Mouse (Mus musculus) kidney, postnatal 10 days (tissue): Measurements from ENCODE around the gene Cant1.
"Not testable (repeated sequence)": the region's sequence is repeated elsewhere in the genome, so short reads cannot be mapped to it uniquely, and the experiment has no call there.

ENCODE experiments used
- DNase-seq: peaks from one replicate; pipeline ENCODE4 v3.0.0; 2021; ENCODE audit warnings: mixed read lengths

Cant1 gene

DNA sequence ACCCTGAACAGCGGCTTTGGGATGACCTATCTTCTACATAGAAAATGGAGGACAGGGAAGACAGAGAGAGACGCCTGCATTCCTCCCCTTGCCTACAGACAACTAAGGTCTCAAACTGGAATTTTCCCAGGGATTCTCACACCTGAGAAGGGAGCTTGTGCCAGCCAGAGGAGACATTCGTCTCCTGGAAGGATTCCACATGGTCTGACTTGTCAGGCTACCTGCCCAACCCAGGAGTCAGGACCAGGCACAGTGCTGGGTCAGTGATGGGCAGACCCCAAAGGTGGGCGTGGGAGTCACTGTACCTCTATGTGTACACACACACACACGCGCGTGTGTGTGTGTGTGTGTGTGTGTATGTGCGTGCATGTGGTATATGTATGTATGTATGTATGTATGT is 13.6 kb downstream of the Cant1 start:
- DNase-seq: peak; percentile 7

DNA sequence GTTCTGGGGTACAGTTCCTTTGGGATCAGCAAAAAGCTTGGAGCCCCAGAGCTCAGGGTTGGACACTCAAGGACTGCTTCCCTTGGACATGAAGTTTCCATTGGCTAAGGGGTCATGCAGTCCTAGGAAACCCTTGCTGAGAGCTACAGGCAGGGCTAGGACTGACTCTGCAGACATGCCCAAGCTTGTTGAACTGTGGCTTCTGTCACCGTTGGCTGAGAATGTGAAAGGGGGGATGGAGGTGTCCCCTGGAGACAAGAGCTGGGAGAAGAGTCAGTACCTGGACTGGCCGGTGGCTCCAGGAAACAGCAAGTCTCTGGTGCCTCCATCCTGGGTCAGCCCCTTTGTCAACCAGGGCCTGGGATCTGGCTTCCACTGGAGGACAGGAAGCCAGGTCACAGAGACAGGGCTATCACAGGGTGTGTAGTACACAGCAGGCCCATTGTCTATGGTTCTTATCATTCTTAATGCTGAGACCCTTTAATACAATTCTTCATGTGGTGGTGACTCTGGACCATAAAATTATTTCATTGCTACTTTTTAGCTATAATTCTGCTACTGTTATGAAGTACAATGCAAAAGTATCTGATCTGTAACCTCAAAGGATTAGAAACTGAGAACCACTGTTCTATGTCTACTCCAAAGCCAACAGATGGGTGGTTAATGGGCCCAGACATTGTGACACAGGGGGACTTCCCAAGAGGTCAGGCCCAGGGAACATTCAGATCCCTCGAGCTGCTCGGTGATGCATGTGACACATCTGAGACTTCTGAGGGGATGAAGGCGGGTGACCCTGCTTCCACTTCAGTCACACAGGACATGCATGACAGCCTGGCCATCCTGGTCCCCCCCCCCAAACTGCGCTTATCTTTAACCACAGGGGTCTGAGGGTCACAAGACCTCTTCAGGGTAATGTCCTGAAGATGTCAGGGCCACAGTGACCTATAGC is 14.7 kb downstream of the Cant1 start:
- peak; percentile 13 for DNase-seq

DNA sequence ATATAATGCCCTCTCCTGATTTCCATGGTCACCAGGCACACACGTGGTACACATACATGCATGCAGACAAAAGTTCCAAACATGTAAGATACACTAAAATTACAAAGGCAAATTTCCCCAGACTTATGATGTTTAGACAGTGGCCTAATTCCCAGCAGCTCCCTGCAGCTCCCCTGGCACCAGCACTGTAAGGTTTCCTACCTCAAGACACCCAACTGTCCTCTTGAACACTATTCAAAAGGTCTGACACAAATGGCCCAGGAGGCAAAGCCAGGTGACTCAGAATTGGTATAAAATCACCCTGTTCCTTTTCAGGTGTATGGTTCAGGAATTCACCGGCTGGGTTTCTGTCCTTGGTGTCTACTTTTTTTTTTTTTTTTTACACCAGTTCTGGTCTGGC is 15.7 kb downstream of the Cant1 start:
- peak; percentile 3 for DNase-seq

DNA sequence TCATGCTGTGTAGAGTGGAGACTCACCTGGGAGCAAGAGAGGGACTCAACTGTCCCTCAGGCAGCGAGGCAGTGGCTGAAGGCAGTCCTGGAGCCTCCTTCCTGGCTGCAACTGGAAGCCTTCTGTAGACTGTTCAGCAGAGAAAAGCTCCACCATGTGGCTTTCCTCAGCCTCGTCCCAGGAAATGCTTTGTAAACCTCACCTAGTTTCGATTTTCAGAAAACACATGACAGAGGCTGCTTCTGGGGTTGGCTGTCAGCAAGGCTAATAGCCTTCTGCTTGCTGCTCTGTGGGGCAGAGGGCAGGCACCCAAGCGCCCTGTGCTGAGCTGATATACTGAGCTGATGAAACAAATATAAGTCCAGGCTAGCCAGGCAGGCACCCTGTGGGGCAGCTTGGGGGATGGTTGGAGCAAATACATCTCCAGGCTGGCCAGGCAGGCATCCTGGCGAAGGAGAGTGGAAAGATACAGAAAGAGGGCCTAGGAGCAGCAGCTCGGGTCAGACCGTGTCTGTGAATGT is 17.1 kb downstream of the Cant1 start, which contains the start of gene Lgals3bp:
Lgals3bp (minus strand) TSS at position 333 of the 521 bp plus-strand sequence.
- DNase-seq: peak; percentile 80

DNA sequence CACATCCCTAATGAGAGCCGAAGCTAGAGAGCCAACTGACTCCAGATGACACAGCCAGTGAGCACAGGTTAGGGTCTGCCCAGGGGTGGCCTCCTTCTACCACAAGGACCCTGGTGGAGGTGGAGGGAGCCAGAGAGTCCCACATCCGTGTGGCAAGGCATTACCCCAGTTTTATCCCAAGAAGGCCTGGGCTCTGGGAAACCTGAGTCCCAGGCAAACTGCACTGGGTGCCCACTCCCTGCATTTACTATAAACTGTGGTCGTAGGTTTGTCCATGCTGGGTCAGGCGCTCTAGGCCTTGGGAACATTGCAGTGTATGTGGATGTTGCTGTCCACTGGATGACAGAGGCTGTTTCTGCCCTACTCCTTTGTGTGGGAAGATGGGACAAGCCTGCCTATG is 17.7 kb downstream of the Cant1 start:
- DNase-seq: peak; percentile 20

DNA sequence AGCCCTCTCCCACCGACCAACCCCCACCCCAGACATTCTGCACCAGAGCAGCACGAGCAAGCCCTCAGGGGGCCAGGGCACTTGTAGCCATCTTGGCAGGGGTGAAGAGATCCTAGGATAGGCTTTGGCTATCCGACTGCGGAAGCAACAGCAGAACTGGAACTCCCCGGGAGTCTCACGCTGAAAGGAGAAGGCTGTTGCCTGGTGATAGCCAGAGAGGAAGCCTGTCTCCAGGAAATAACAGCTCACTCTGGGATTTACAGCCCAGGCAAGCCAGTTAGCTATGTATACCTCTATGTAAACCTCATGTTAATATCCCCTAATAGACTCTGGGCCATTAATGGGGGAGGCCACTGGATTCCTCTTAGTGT is 18.3 kb downstream of the Cant1 start:
- DNase-seq: peak; percentile 72

DNA sequence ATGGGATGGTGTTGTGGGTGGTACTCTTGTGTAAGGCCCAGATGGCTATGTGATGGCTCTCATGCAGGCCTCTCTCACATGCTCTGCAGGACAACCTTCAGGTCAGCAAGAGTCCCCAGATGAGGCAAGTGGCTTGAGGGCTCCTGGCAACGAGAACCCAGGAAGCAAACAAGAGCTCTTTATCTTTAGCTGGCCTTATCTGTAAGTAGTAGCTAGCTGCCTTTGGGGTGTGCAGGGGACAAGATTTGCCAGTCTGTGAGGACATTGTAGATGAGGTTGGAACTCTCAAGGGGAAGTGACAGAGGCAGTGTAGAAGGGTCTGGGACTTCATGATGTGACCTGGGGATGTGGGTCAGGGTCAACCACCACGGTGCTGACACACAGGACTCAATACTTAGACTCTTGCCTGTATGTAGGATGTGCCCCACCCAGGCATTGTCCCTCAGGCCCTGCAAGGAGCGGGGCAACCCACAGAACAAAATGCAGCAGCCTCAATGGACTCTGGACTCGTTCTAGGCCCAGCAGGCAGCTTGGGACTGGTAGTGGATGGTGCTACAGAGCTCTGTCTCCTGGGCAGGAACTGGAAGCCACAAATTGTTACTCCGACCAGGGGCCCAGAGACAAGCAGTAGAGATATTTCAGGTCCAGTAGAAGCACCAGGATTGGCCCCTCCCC is 18.9 kb downstream of the Cant1 start:
- DNase-seq: peak; percentile 23

DNA sequence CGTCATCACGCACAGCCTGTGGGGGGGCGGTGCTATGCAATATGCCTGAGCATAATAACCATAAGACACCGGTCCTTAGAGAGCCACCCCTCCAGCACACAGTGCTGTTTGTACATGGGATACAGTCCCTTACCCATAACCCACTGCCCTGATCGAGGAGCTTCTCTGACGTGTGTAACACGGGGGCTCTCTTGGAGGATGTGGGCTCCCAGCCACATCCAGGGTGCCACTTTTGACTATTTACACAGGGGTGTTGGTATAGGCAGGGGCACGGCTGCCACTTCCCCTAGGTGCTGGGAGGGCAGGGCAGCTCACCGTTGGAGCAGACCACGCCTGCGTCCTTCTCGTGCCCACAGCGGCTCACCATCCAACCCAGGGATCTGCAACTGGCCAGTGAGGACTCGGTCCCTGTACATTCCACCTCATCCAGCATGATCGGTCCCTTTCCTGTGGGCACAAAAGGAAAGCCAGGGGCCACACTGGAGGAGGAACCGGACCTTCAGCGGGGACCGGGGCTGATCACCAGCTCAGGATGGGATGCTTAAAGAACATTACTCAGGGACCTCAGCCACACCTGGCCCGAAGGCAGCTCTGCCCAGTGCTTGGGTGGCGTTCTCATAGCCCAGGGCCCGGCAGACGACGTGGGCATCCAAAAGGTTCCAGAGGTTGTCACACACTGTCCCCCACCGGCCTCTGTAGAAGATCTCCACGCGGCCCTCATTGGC is 20.9 kb downstream of the Cant1 start:
- DNase-seq: peak; percentile 6

DNA sequence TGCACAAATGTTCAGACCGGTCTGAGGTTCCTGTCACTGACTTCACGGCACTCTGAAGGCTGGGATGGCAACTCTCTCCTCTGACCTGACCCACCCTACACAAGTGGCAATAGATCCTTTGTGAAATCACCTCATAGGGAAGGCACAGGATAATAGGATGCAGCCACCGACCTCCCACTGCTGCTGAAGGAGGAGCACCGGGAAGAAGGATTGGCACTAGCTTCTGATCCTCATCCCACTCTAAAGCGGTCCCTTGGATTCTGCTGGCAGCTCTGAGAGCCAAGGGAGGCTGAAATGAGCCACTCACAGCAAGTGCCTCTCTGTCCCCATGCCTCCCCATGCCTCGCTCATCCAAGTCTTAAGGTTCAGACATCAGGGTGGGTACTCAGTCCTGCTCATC is 24.3 kb downstream of the Cant1 start:
- peak; percentile 4 for DNase-seq

DNA sequence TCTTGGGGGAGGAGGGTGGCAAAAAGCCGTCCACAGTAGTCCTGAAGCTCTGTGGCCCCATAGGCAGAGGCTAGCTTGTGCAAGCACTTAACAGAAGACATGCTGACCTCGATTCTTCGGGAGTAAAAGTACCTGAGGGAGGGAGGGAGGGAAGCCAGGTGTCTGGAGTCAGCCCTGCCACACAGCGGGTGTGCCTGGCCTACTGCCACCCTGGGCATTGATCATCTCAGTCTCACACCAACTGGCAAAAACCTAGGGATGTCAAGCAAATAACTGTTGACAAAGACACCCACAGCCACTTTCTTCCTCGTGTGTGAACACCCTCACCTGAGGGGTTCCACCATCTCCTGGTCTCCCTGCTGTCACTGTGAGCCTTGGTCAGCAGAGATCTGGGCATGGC is 24.9 kb downstream of the Cant1 start:
- peak; percentile 4 for DNase-seq

DNA sequence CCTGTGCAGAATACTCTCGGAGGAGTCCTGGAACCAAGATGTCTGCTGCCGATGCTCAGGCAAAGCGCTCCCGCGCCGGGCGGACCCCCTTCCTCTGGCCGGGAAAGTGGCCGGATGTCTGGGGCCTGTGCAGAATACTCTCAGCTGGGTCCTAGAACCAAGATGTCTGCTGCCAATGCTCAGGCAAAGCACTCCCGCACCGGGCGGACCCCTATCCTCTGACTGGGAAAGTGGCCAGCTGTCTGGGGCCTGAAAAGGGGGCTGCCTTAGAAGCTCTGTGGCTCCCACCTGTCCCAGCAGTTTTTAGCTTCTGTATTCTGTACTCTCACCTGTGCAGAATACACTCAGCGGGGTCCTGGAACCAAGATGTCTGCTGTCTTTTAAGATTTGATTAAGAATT is 31.1 kb downstream of the Cant1 start:
- peak; percentile 3 for DNase-seq

DNA sequence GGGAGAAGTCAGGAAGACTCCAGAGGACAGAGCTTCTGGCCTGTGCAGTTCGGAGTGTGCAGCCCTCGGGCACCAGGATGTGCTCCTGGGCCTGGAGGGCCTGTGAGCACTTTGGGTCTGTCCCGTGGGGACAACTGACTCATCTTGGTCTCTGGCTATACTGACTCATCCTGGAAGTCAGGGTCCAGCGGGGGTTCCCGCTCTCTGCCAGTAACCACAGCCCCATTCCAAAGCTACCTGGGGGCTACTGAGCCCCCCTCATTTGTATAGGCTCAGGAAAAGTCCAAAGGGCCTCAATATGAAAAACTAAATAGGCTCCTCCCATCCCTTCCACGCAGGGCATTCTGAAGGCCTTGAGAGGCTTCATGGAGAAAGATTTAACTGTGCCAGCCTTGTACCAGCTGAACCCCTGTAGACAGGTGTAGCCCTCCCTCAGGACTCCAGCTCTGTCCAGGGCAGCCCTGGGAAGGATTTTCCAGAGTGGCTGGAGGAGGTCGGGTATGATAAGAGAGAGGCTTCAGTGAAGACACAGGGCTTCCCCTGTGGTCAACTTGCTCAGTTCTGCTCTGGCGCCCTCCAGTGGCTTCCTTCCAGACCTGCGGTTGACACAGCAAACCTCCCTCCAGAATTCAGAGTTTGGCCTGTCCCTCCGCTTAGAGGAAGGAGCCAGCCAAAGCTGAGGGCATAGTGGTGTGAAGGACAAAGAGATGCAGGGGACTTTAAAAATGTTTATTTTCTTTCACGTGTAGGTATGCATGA is 39.5 kb downstream of the Cant1 start:
- DNase-seq: peak; percentile 93

DNA sequence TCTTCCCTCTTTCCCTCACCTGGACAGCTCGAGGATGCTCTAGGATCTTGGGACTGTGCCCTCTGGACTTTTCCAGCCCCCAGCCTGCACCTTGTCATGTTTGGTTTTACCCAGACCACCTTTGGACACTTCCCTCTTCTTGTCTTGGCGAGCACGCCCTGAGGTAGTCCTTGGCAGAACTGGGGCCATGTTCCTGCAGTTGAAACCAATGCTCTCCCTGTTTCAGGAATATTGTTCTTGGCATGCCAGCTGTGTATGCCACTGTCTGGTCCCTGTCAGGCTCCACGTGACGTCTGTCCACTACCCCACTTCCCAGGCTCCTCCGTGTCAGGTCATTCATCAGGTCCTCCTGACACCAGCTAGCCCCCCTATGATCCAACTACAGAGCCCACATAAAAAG is 40.2 kb downstream of the Cant1 start:
- DNase-seq: peak; percentile 5

DNA sequence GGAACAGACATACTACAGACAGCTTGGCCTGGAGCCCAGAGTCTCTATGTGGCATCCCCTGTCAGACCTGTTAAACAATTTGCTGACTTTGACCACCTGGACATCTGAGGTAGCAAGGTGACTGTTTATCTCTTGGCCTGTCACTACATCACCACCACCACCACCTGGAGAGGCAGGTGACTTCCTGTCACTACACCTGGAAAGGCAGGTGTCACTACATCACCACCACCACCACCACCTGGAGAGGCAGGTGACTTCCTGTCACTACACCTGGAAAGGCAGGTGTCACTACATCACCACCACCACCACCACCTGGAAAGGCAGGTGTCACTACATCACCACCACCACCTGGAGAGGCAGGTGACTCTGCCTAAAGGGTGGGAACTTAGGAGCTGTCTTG is 42.6 kb downstream of the Cant1 start:
- not testable (repeated sequence) for DNase-seq

DNA sequence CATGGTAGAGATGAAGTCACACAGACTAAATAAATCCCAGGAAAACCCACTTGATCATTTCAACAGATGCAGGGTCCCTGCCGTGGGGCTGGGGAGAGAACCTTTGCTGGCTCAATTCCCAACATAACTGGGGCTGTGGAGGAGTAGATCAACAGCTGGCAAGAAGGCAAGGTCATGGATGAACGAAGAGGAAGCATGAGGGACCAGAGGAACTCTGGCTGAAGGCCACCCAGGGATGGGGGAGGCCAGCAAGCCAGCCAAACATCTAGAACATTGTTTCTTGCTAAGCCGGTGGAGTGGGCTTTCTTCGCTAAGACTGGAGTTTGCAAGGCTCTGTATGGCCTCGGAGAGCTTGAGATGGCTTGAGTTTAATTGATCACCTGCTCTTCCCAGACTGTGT is 43.0 kb downstream of the Cant1 start:
- peak; percentile 33 for DNase-seq

DNA sequence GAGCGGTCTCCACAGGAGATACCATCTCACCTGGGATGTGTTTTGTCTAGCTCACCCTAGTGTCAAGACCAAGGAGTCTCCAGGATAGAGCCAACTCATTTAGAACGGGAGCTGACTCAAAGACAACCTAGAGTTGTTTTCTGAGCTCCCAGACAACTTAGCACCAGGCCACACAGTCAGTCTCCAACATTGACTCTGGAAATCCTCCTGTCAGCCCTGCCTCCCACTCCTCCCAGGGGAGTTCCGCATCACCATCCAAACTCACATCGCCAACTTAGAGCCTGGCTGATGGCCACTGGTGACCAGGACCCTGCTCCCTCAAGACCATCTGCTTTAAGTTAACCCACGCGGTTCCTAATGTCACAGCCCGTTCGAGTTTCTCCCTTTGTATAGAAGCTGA is 43.4 kb downstream of the Cant1 start:
- DNase-seq: peak; percentile 3

DNA sequence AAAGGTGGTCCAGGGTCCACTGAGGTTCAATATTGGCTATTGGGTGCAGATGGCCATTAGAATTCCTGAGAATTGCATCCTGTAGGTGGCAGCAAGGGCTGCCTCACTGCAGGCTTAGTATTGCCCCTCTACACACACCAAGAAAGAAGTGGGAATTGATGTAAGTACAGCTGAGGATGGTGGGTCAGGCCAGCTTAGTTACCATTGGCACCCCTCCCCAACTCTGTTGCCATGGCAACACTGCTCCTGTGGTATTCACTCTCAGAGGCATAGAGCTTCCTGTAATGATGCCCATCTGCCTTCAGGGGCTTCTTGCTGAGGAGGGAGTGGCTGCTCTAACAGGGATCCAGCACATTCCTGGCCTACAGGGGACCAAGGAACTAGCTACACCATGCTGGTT is 43.9 kb downstream of the Cant1 start:
- DNase-seq: no peak

DNA sequence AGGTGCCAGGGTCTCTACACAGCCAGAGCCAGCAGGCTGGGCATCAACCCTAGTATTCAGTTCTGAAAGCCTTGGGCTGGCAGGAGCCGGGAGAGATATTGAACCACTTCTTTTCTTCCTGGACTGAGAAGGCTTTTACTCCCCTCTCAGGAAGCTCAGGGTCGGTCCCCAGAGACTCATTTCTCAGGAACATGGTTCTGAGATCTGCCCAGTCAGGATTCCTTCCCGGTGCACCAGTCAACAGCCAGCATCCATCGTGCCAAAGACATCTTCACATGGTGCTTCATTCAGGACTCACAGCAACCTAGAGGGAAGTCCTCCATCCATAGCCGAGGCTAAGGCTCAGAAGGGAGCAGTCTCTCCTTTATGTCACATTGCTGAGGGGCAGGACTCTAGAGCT is 44.4 kb downstream of the Cant1 start:
- DNase-seq: no peak

DNA sequence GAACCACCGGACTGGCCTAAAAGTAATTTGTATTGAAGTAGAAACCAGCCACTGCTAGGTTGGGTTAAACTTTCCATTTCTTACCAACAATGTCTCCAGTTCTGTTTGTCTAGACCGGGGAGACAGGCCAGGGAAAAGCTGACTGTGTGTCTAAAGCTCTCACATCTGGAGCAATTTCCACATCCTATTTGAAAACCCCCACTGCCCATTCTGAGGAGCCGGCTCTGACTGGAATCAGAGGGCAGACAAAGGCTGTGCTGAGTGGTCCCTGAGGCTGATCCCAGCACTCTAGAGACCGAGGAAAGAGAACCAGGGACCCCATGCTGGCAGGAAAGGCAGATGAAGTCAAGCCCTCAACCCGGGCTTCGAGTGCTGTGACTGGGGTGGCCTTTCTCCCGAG is 46.2 kb downstream of the Cant1 start:
- no peak for DNase-seq

DNA sequence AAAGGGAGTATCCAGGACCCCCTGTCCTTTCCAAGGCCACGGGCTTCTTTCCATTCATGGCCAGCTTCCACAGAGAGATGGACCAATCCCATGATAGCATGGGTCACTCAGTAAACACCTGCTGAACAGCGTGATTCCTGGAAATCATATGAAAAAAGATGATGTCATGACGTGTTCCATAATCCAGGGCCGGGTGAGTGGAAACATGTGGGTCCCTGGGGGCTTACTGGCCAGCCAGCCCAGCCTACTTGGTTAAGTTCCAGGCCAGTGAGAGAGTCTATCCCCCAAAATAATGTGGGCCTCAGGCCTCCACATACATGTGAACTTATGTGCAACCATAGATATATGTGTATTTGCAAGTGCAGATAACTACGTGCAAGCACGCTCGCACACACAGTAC is 47.0 kb downstream of the Cant1 start:
- no peak for DNase-seq

DNA sequence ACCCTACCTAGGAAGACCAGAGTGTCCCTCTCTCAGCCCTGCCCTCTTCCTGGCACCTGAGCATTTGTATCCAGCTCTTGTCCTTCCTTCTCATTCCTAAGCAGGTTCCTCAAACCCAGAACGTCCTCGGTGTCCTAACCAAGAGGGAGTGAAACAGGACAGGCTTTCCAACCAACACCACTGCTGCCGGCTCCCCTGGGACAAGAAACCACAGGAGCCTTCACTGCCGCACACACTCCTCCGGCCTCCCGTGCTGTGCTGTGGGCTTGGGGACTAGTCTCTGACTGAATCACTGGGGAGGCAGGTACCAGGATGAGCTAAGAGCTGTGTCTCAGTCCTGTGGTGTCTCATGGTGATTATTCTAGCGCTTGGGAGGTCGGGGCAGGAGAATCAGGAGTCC is 49.2 kb downstream of the Cant1 start:
- no peak for DNase-seq

DNA sequence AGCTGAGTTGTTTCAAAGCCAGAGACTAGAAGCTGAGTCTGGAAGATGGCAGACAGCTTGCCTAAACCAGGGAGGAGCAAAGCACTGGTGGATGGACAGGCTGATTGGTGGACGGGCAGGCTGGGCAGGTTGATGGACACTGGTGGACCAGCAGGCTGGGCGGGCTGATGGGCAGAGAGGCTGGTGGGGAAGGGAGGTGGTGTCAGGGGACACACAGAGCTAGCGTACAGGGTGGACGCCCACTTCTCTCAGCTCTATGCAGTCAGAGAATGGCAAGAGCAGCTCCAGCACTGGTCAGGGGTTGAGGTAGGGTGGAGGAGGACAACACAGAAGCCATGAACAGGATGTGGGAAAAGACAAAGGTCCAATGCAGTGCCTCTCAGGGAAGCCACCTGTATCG is 49.6 kb downstream of the Cant1 start:
- no peak for DNase-seq

DNA sequence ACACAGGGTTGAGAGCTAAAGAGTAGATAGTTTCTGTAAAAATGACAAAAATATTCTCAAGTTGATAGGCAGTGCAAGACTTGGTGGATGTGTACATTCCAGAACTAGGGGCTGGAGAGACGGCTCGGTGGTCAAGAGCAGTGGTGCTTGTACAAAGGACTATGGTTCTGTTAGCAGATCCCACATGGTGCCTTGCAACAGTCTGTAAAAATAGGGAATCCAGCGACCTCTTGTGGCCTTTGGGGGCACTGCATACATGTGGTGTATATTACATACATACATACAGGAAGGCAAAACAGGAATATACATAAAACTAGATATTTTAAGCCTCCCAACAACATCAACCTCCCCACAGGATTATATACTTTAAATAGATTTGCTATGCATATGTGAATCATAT is 50.6 kb downstream of the Cant1 start:
- DNase-seq: peak; percentile 45
